Comparison of ENCODE assay signal across 22 mouse cellular contexts in the genomic region with DNA sequence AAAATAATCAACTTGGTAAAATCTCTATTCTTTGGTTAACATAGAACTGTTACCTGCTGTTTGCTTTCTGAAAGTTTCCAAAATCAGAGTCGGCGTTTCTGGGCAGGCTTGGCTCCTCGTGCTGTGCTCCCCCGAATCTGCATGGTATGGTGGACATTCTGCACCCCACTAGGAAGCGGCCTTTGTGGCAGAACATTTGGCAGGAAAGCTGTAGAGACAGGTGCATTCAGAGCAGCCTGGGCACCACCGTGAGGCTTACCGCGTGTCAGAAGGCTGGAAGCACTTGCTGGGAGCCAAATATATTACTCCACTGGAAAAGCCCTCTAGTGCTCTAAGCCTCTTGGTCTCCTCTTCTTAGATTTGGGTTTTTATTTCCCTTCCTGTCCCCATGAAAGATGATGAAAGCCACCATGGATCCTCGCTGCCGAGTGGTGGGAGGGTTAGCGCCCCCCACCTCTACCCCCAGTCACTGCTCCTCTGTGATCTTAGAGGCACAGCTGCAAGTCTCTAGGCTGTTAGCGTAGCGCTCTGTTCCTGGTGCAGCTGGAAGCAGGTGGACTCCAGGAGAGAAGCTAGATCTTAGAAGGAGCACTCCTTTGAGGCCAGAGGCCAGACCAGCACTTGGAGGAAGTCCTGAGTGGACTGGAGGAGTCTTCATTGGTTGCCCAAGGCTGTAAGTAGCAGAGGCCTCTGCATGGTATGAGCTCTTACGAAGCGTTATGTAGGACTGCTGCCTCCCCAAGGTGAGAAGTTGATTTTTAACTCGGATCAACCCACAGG. TPM values are rescaled to one million over a fixed set of nuclear protein-coding genes. Genes with fewer than 3 reads are reported as not detected.
DNase-seq lines count a peak whose midpoint lies in the region; TF ChIP-seq lines count a peak whose summit lies in the region.
"Had no signal": no experiment of that assay in that cellular context is flagged by ENCODE, and none has a peak within 500 bp of the region (broad histone marks: within the 10 kb centered on the region; RNA-seq: fewer than 3 reads in every experiment).

No protein-coding gene starts in this region.

- no peak for TF ChIP-seq CTCF in layer of hippocampus, adult 2 months (conservative IDR thresholded peaks at IDR 0.05)

- H3K4me3 ChIP-seq in layer of hippocampus, adult 2 months: no peak overlapping the region
- H3K4me3 ChIP-seq: embryonic facial prominence, embryonic 15.5 days; heart, embryonic 15.5 days; limb, embryonic 10.5 days; megakaryocyte, embryonic 14.5 days; midbrain, embryonic 15.5 days; neural tube, embryonic 15.5 days had no signal

- H3K27ac ChIP-seq in layer of hippocampus, adult 2 months: peak overlapping the region; percentile 56
- H3K27ac ChIP-seq: embryonic facial prominence, embryonic 15.5 days; heart, embryonic 15.5 days; limb, embryonic 10.5 days; midbrain, embryonic 15.5 days; neural tube, embryonic 15.5 days had no signal

- no peak for DNase-seq in layer of hippocampus, adult 2 months (ENCODE audit: low spot score in 2 of 2)
- no peak for DNase-seq in layer of hippocampus, postnatal 14 days (ENCODE audit: low spot score in 2 of 2)
- peak; percentile 83 to 90 for DNase-seq in cerebellum, adult 18-20 months
- DNase-seq in cerebellum, postnatal 14 days: peak; percentile 68 to 84
- peak; percentile 72 for DNase-seq in lung, postnatal 36 days
- no peak for DNase-seq in embryo, embryonic 10.5 days (ENCODE audit: low spot score)
- DNase-seq in kidney, adult 9 months: no peak
- DNase-seq: B cell, adult 2 months; gastrocnemius, postnatal 14 days; heart, adult 18-20 months; kidney, postnatal 14 days; liver, postnatal 0 days; right cerebral cortex, postnatal 14 days; thymus, postnatal 4 days had no signal

RNA-seq across cellular contexts. Expression of a gene that starts 17.6 kb away (rescaled TPM):
- 10 to 100 TPM; 73.4 to 83.6 TPM for total RNA-seq in layer of hippocampus, adult 2 months (2021)
- total RNA-seq in layer of hippocampus, postnatal 14 days (2021): 10 to 100 TPM; 60.4 to 63.6 TPM

RNA-seq across cellular contexts. Expression of a gene that starts 25.8 kb away (rescaled TPM):
- total RNA-seq in layer of hippocampus, adult 2 months (2021): 1 to 10 TPM; 8.6 to 9.0 TPM
- total RNA-seq in layer of hippocampus, postnatal 14 days (2021): 10 to 100 TPM in 1 of 2 experiments, 1 to 10 TPM in 1; 9.3 to 22.9 TPM
- total RNA-seq: gastrocnemius, postnatal 14 days; heart, adult 18-20 months; hematopoietic stem cell, adult 5-6 weeks; liver, adult 2 months had no signal

RNA-seq across cellular contexts. Expression of a gene that starts 56.7 kb away (rescaled TPM):
- 10 to 100 TPM; 38.1 to 39.3 TPM for total RNA-seq in layer of hippocampus, adult 2 months (2021)
- 10 to 100 TPM; 30.3 to 33.4 TPM for total RNA-seq in layer of hippocampus, postnatal 14 days (2021)
- total RNA-seq: hematopoietic stem cell, adult 5-6 weeks; liver, adult 2 months had no signal

Comparison
In these comparisons a context has a peak if more than half of its experiments do, and no peak if none do; other contexts are left out.
1. DNase-seq: peak in cerebellum, adult 18-20 months (2 of 2), cerebellum, postnatal 14 days (2 of 2) and lung, postnatal 36 days (single experiment); none in layer of hippocampus, adult 2 months (0 of 2), layer of hippocampus, postnatal 14 days (0 of 2), embryo, embryonic 10.5 days (single experiment) and kidney, adult 9 months (single experiment).